Mouse (Mus musculus) MEL-GATA-1-ER (cell line): ENCODE measurements around the gene Dcpp2.
A peak's percentile ranks its signal among the peaks of the same experiment; 100 is the strongest.
"Not testable (repeated sequence)": the region's sequence is repeated elsewhere in the genome, so short reads cannot be mapped to it uniquely, and the experiment has no call there.

ENCODE experiments used
- DNase-seq: peaks from one replicate; pipeline ENCODE4 v3.0.0-alpha.2; 2012; ENCODE audit warnings: low read depth; ENCODE audit errors: extremely low read depth

Gene Dcpp2

DNA sequence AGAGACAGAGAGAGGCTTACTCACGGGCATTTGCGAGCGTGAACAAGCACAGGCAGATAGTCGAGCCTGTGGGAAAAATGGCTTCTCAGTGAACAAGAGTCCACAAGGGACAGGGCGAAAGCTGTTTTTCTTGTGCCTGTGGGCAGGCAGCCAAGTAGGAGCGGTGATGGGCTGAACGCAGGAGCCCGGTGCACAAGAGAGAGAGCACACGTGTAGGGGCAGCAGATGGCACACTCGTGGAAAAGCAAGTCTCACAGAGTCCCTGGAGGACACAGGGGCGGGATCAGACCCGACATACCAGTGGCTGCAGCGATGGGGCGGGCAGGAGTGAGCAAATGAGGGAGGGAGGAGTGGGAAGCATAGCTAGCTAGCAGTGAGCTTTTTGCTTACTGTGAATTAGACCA, 44.4 kb downstream of the Dcpp2 start:
- peak; percentile 64 for DNase-seq

DNA sequence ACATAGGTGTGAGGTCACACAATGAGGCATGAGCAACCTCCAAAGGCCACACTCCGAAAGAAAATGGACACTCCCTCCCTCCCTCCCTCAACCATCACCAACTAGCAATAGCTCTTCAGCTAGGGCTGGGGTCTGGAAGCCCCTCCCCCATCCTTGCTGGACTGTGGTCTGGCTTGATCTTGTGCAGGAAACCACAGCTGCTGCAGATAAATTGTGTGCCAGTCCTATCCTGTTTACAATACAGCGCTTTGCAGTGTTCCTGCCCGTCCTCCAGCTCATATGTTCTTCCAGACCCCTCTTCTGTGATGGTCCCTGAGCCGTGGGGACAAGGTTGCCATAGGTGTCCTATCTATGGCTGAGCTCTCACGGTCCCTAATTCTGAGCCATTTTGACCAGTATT, 50.5 kb downstream of the Dcpp2 start:
- DNase-seq = no peak

- DNase-seq = no peak
These were observed 60.7 kb downstream of the Dcpp2 start, which contains the start of gene Sbp for GRCm38 (mm10) chr17:23941372-23941771. Gene Sbp (plus strand): TSS chr17:23941672.

DNA sequence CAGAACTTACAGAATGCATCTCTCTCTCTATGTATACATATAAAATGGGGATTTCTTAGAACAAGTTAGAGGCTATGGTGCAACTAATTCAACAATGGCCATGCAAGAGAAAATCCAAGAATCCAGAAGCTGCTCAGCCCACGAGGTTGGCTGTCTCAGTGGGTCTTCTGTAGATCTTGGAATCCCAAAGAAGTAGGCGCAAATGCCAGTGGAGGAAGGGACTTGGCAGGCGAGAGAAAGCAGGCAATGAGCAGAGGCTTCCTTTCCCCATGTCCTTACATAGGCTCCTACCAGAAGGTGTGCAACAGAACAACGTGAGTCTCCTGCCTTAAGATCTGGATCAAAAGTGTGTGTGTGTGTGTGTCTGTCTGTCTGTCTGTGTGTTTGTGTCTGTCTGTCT, 66.8 kb downstream of the Dcpp2 start:
- not testable (repeated sequence) for DNase-seq

DNA sequence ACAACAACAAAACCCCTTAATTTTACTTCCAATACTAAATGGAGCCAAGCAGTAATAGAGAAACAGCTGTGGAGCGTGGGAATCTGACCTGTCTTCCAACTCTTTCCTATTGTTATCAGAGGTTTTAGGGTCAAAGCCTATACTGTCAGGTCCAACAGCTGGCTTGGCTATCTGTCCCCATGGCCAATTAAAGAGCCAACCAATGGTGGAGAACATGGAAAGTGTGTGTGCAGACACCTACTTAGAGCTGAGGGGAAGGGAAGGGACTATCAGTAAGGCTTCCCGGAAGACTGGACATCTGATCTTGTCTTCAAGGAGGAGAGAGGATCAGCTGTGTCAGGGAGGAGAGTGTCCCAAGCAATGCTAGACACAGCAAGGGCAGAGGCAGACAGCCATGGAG, 68.4 kb downstream of the Dcpp2 start:
- DNase-seq = no peak
